Mouse (Mus musculus) cerebellum, adult 9-10 months (tissue): Measurements from ENCODE around the gene Pold1.

Experiments used
- DNase-seq: peaks from one replicate; pipeline ENCODE4 v3.0.0; 2022

The Pold1 gene

GRCm38 (mm10) chr7:44521710-44522109 lies 26.9 kb downstream of the Pold1 start:
- peak; percentile 71 for DNase-seq

- no peak for DNase-seq
These were observed 27.7 kb downstream of the Pold1 start for GRCm38 (mm10) chr7:44520990-44521389.

- DNase-seq, result no peak
These were observed 29.3 kb downstream of the Pold1 start for GRCm38 (mm10) chr7:44519240-44519913.

- no peak for DNase-seq
These were observed 41.2 kb downstream of the Pold1 start for GRCm38 (mm10) chr7:44507491-44507890.

GRCm38 (mm10) chr7:44501563-44502115 lies 47.0 kb downstream of the Pold1 start:
- DNase-seq, result no peak

- DNase-seq, result no peak
These were observed 48.6 kb downstream of the Pold1 start for GRCm38 (mm10) chr7:44500046-44500445.

GRCm38 (mm10) chr7:44498922-44499321 lies 49.7 kb downstream of the Pold1 start:
- no peak for DNase-seq

GRCm38 (mm10) chr7:44497361-44498055 lies 51.1 kb downstream of the Pold1 start:
- peak; percentile 58 for DNase-seq

GRCm38 (mm10) chr7:44496771-44497109 lies 51.9 kb downstream of the Pold1 start:
- DNase-seq, result no peak

GRCm38 (mm10) chr7:44495992-44496770 lies 52.5 kb downstream of the Pold1 start, which contains the start of the genes Emc10 and Fam71e1:
Gene Emc10 (minus strand): TSS chr7:44496529.
Gene Fam71e1 (plus strand): TSS chr7:44496581.
- peak; percentile 100 for DNase-seq

GRCm38 (mm10) chr7:44495086-44495485 lies 53.6 kb downstream of the Pold1 start:
- peak; percentile 62 for DNase-seq

GRCm38 (mm10) chr7:44494681-44495080 lies 54.0 kb downstream of the Pold1 start:
- peak; percentile 46 for DNase-seq

- peak; percentile 31 for DNase-seq
These were observed 56.4 kb downstream of the Pold1 start for GRCm38 (mm10) chr7:44492166-44492826.

- DNase-seq, result no peak
These were observed 57.3 kb downstream of the Pold1 start for GRCm38 (mm10) chr7:44491391-44491790.

- no peak for DNase-seq
These were observed 58.4 kb downstream of the Pold1 start for GRCm38 (mm10) chr7:44490281-44490680.

- peak; percentile 38 for DNase-seq
These were observed 60.1 kb downstream of the Pold1 start for GRCm38 (mm10) chr7:44488545-44488944.

- no peak for DNase-seq
These were observed 60.7 kb downstream of the Pold1 start for GRCm38 (mm10) chr7:44487936-44488335.

- no peak for DNase-seq
These were observed 61.6 kb downstream of the Pold1 start for GRCm38 (mm10) chr7:44486927-44487575.

GRCm38 (mm10) chr7:44485572-44486195 lies 63.0 kb downstream of the Pold1 start:
- no peak for DNase-seq

- peak; percentile 90 for DNase-seq
These were observed 63.6 kb downstream of the Pold1 start for GRCm38 (mm10) chr7:44484841-44485571.

- no peak for DNase-seq
These were observed 64.5 kb downstream of the Pold1 start for GRCm38 (mm10) chr7:44484109-44484508.
